Mouse (Mus musculus): ENCODE measurements around the gene Lsm6.

DNA sequence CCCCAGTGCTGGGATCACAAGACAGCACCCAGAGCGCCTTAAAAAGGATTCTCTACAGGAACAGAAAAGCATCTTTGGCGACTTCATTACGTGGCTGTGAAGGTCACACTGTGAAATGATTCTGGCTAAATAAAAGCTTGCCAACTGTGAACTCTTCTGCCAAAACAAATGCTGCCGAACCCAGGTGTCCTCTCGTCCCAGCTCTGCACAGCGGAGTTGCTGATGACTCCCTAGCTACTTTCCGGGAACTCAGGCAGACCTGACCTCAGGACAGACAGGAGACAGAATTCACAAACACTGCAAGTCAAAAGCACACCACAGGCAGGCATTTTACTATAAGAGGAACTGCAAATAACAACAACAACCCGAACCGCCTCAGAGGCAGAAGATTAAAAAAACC, 8.5 kb downstream of the Lsm6 start:
- TF ChIP-seq CTCF (IDR thresholded peaks at IDR 0.05; ENCODE audit: low read depth, low read length) (no peak), POLR2A (IDR thresholded peaks at IDR 0.05; ENCODE audit: insufficient read depth, low read length) (no peak), EP300 (IDR thresholded peaks at IDR 0.05; ENCODE audit: insufficient read depth, low read depth, low read length) (no peak)

Data from ES-Bruce4 (cell line).